Mouse (Mus musculus) intestine, embryonic 14.5 days (tissue): ENCODE data around the gene Rnf169. TPM values are rescaled to one million over a fixed set of nuclear protein-coding genes. Genes with fewer than 3 reads are reported as not detected.
A peak's percentile ranks its signal among the peaks of the same experiment; 100 is the strongest.
"Not testable (repeated sequence)": the region's sequence is repeated elsewhere in the genome, so short reads cannot be mapped to it uniquely, and the experiment has no call there.

Source experiments
- ATAC-seq: fragments of 200-750 bp; cut with Nextera tagmentation; replicated peaks from 2 replicates; pipeline ENCODE4 v1.8.0; 2017; ENCODE audit warnings: low read depth, moderate number of reproducible peaks, moderate TSS enrichment, moderate library complexity; ENCODE audit not compliant: low FRiP score, low TSS enrichment
- DNase-seq: peaks from one replicate; pipeline ENCODE4 v3.0.0-alpha.2; 2018; ENCODE audit warnings: low spot score
- H3K27ac ChIP-seq: fragments of 300-500 bp; sonication (generic); 2 replicates; pipeline ENCODE4 v1.5.1; 2014; ENCODE audit warnings: low read depth, mild to moderate bottlenecking, control low read depth
- H3K27me3 ChIP-seq: fragments of 300-500 bp; sonication (generic); replicated peaks from 2 replicates; pipeline ENCODE4 v1.6.1; 2014; ENCODE audit warnings: low read length, control low read depth; ENCODE audit not compliant: control insufficient read depth, insufficient read depth
- H3K36me3 ChIP-seq: fragments of 300-500 bp; sonication (generic); 2 replicates; pipeline ENCODE4 v1.6.1; 2014; ENCODE audit warnings: low read length, control low read depth; ENCODE audit not compliant: control insufficient read depth, insufficient read depth
- H3K4me1 ChIP-seq: fragments of 300-500 bp; sonication (generic); replicated peaks from 2 replicates; pipeline ENCODE4 v1.6.1; 2014; ENCODE audit warnings: low read length, control low read depth, mixed read lengths; ENCODE audit not compliant: control insufficient read depth, insufficient read depth
- H3K4me2 ChIP-seq: fragments of 300-500 bp; sonication (generic); 2 replicates; pipeline ENCODE4 v1.6.1; 2014; ENCODE audit warnings: low read length
- H3K4me3 ChIP-seq: fragments of 300-500 bp; sonication (generic); 2 replicates; pipeline ENCODE4 v1.5.1; 2014; ENCODE audit warnings: low read depth, low read length, control low read depth, mixed read lengths
- H3K9ac ChIP-seq: fragments of 300-500 bp; sonication (generic); 2 replicates; pipeline ENCODE4 v1.6.1; 2014; ENCODE audit warnings: mild to moderate bottlenecking, low read length
- H3K9me3 ChIP-seq: fragments of 300-500 bp; sonication (generic); 2 replicates; pipeline ENCODE4 v1.6.1; 2016; ENCODE audit warnings: low read length, control low read depth; ENCODE audit not compliant: control insufficient read depth
- WGBS: fragments of 180-500 bp; shearing (Covaris S2); extraction: QIAGEN DNeasy Blood & Tissue Kit; methylation state at CpG from one replicate; pipeline ENCODE4 v1.1.7; 2014; 5-methylcytosine and 5-hydroxymethylcytosine counted together
- polyA plus RNA-seq: library from polyadenylated mRNA; unstranded; fragments of >200 nt; fragmentation: Nextera tagmentation; extraction: Ambion mirVana; gene quantifications from 2 replicates; pipeline ENCODE4 v1.2.1, GENCODE M21; 2014

The Rnf169 gene
- polyA plus RNA-seq, 1 experiment from 2014 or later = 6.7 TPM

DNA sequence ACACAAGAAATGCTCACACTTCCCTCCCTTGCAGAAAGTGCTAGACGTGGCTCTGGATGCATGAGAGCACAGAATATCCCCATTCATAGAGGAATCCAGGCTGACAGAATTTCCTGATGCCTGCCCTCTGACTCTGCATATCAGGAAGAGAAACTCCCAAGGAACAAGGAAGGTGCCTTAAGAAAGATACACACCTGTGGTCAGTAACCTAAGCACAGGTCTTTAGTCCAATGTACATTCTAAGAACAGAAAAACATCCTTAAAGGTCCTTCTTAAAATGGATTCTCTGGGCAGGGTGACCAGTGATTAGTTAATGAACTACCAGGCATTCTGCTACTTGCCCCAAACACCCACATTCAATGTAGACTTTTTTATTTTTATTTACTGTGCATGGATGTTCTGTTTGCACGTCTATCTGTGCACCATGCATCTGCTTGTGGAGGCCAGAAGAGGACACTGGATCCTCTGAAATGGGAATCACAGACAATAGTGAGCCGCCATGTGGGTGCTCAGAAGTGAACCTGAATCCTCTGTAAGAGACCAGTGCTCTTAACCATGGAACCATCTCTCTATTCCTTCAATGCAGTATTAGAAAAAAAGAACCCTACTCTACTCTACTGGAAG is 16.9 kb downstream of the Rnf169 start:
- no peak overlapping the region for H3K4me3 ChIP-seq
- peaks cover 26% of the 10 kb centered on the region for H3K4me1 ChIP-seq
- no peaks in the 10 kb centered on the region for H3K9me3 ChIP-seq
- no peak overlapping the region for H3K27ac ChIP-seq
- H3K27me3 ChIP-seq = no peaks in the 10 kb centered on the region
- H3K36me3 ChIP-seq = no peaks in the 10 kb centered on the region
- no peak for ATAC-seq
- H3K4me2 ChIP-seq = no peak overlapping the region
- peak; percentile 27 for DNase-seq
- 85% methylated on average over 3 of the region's 3 CpGs for WGBS
- H3K9ac ChIP-seq = no peak overlapping the region

DNA sequence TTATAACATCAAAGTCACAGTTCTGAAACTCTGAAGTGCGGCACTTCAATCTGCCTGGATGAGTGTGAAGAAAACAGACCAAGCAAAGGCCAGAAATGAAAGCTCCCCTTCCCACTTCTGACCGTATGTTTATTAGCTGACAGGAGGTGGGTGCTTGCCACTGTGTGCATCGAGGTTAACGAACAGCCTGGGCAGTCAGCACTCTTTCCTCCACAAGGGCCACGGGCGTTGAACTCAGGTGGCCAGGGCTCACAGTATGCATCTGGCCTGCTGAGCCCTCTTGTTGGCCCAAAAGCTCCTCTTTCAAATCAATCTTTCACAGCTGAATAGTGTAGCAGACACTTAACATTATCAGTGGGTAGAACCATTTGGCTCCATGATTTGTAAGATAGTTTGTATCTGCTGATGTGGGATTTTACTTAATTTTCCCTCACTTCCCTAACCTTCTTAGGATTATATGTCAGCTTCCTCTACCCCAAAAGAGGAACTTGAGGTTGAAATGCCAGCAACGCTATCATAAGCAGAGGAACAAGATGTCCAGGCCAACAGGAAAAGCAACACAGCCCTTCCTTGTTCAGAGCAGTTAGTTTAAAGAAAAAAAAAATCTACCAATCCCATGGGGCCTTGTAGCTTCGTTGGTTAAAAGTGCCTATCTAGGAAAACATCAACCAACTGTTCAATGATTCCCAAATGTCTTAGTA is 17.6 kb downstream of the Rnf169 start:
- H3K36me3 ChIP-seq = no peaks in the 10 kb centered on the region
- H3K27ac ChIP-seq = no peak overlapping the region
- no peak overlapping the region for H3K4me2 ChIP-seq
- H3K9ac ChIP-seq = no peak overlapping the region
- H3K4me1 ChIP-seq = peaks cover 26% of the 10 kb centered on the region
- no peak overlapping the region for H3K4me3 ChIP-seq
- no peak for ATAC-seq
- WGBS = 68% methylated on average over 8 of the region's 8 CpGs
- no peak for DNase-seq
- H3K9me3 ChIP-seq = no peaks in the 10 kb centered on the region
- no peaks in the 10 kb centered on the region for H3K27me3 ChIP-seq

- Histone ChIP-seq H3K4me3 (no peak overlapping the region), H3K4me1 (peaks cover 24% of the 10 kb centered on the region), H3K27ac (no peak overlapping the region), H3K27me3 (no peaks in the 10 kb centered on the region), H3K36me3 (no peaks in the 10 kb centered on the region), H3K4me2 (no peak overlapping the region), H3K9me3 (no peaks in the 10 kb centered on the region), H3K9ac (no peak overlapping the region)
- ATAC-seq (no peak), DNase-seq (no peak)
- WGBS = 83% methylated on average over 2 of the region's 2 CpGs
Observed at GRCm38 (mm10) chr7:99961518-99961917, 18.7 kb downstream of the Rnf169 start.

- WGBS = 27% methylated on average over 2 of the region's 2 CpGs
- DNase-seq, H3K9me3 ChIP-seq, ATAC-seq, H3K4me2 ChIP-seq, H3K36me3 ChIP-seq, H3K4me3 ChIP-seq, H3K27ac ChIP-seq, H3K9ac ChIP-seq, H3K27me3 ChIP-seq: not testable (repeated sequence)
- H3K4me1 ChIP-seq = peaks cover 15% of the 10 kb centered on the region
Observed at GRCm38 (mm10) chr7:99960571-99960970, 19.7 kb downstream of the Rnf169 start.

GRCm38 (mm10) chr7:99957226-99957965 is 22.9 kb downstream of the Rnf169 start:
- no peak for ATAC-seq

DNA sequence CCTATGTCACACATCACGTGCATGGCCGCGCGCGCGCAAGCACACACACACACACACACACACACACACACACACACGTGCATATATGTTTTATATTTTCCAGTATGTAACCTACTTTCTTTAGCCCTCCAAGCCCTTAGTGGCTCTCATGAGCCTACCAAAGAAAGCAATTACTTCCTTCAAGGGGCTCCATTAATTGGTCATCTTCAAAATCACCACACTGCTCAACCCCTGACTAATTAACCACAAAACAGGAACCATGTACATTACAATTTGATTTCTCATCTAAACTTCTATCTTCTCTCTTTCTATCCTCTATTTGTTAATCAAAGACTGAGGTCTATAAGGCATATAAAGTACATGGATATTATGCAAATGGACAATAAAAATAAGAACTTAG is 24.2 kb downstream of the Rnf169 start:
- no peaks in the 10 kb centered on the region for H3K27me3 ChIP-seq
- 94% methylated on average over 7 of the region's 7 CpGs for WGBS

More at GRCm38 (mm10) chr7:99957226-99957965, 22.9 kb downstream of the Rnf169 start:
- H3K4me3 ChIP-seq = no peak overlapping the region
- peaks cover 7% of the 10 kb centered on the region; the same call in 1 of the 2 replicates for H3K36me3 ChIP-seq
- 81% methylated on average over 12 of the region's 12 CpGs for WGBS
- H3K9ac ChIP-seq = no peak overlapping the region
- H3K27me3 ChIP-seq = no peaks in the 10 kb centered on the region
- peaks cover 5% of the 10 kb centered on the region; the same call in 1 of the 2 replicates for H3K4me1 ChIP-seq
- no peak overlapping the region for H3K4me2 ChIP-seq
- peak; percentile 31 for DNase-seq
- H3K9me3 ChIP-seq = no peaks in the 10 kb centered on the region
- no peak overlapping the region for H3K27ac ChIP-seq

GRCm38 (mm10) chr7:99954212-99954611 is 26.0 kb downstream of the Rnf169 start:
- H3K27ac ChIP-seq = no peak overlapping the region
- no peaks in the 10 kb centered on the region for H3K27me3 ChIP-seq
- H3K4me3 ChIP-seq = no peak overlapping the region
- no peak overlapping the region for H3K9ac ChIP-seq
- H3K36me3 ChIP-seq = peaks cover 7% of the 10 kb centered on the region; the same call in 1 of the 2 replicates
- ATAC-seq = no peak
- no peak for DNase-seq
- H3K4me2 ChIP-seq = no peak overlapping the region
- no peaks in the 10 kb centered on the region for H3K4me1 ChIP-seq
- H3K9me3 ChIP-seq = no peaks in the 10 kb centered on the region
- 93% methylated on average over 8 of the region's 8 CpGs for WGBS

More for the DNA sequence above, 24.2 kb downstream of the Rnf169 start:
- Histone ChIP-seq H3K4me2 (no peak overlapping the region), H3K9me3 (no peaks in the 10 kb centered on the region), H3K27ac (no peak overlapping the region), H3K36me3 (peaks cover 7% of the 10 kb centered on the region; the same call in 1 of the 2 replicates), H3K4me1 (peaks cover under 1% of the 10 kb centered on the region; the same call in 1 of the 2 replicates), H3K9ac (no peak overlapping the region), H3K4me3 (no peak overlapping the region)
- DNase-seq (no peak), ATAC-seq (no peak)

- peak; percentile 23 for DNase-seq
- no peak overlapping the region for H3K4me3 ChIP-seq
Observed at GRCm38 (mm10) chr7:99953442-99954098, 26.7 kb downstream of the Rnf169 start.

More at GRCm38 (mm10) chr7:99953442-99954098, 26.7 kb downstream of the Rnf169 start:
- Histone ChIP-seq H3K27ac (no peak overlapping the region), H3K36me3 (peaks cover 9% of the 10 kb centered on the region; the same call in 1 of the 2 replicates), H3K9ac (no peak overlapping the region), H3K4me2 (no peak overlapping the region), H3K9me3 (no peaks in the 10 kb centered on the region), H3K27me3 (no peaks in the 10 kb centered on the region), H3K4me1 (no peaks in the 10 kb centered on the region)
- WGBS = 78% methylated on average over 6 of the region's 6 CpGs
- no peak for ATAC-seq
